ENCODE assay signal across 23 mouse cellular contexts in genomic region chr6:147644391-147644790, GRCm38 (mm10).
DNase-seq lines count a peak whose midpoint lies in the region; ATAC-seq lines count a peak whose summit lies in the region.
"Had no signal": no experiment of that assay in that cellular context is flagged by ENCODE, and none has a peak within 500 bp of the region (broad histone marks: within the 10 kb centered on the region; RNA-seq: fewer than 3 reads in every experiment).

No protein-coding gene starts in this region.

- no peaks in the 10 kb centered on the region for H3K36me3 ChIP-seq in hindbrain, embryonic 13.5 days
- H3K36me3 ChIP-seq: G1E had no signal

- H3K4me1 ChIP-seq in hindbrain, embryonic 13.5 days (replicated peaks) = no peaks in the 10 kb centered on the region

- H3K27ac ChIP-seq in hindbrain, embryonic 13.5 days = no peak overlapping the region

- no peak overlapping the region for H3K4me3 ChIP-seq in hindbrain, embryonic 13.5 days

- no peaks in the 10 kb centered on the region for H3K9me3 ChIP-seq in hindbrain, embryonic 13.5 days
- H3K9me3 ChIP-seq: G1E had no signal

- ATAC-seq in hindbrain, embryonic 13.5 days (ENCODE audit: low FRiP score) = no peak
- ATAC-seq: activated CD4-positive, CD25-positive, alpha-beta regulatory T cell, adult 4 months; CD4-positive, CD25-positive, alpha-beta regulatory T cell, adult 4 months; Patski had no signal

- no peak overlapping the region for H3K9ac ChIP-seq in hindbrain, embryonic 13.5 days

- no peak overlapping the region for H3K4me2 ChIP-seq in hindbrain, embryonic 13.5 days

- H3K27me3 ChIP-seq in hindbrain, embryonic 13.5 days = no peaks in the 10 kb centered on the region
- H3K27me3 ChIP-seq: CH12.LX had no signal

- peak; percentile 32 for DNase-seq in adrenal gland, adult 2 months
- no peak for DNase-seq in adrenal gland, adult 18-20 months (ENCODE audit: low spot score in 2 of 2)
- peak; percentile 50 for DNase-seq in NIH3T3 (ENCODE audit: low read depth)
- peak; percentile 27 for DNase-seq in adipocyte (ENCODE audit: low spot score)
- DNase-seq in lung, postnatal 10 days = no peak
- DNase-seq: adrenal gland, adult 8-10 months; adrenal gland, postnatal 10 days; adrenal gland, postnatal 14 days; adrenal gland, postnatal 25 days; B cell, adult 2 months; cerebellum, adult 11 months; cerebellum, adult 11-12 months; cerebellum, adult 18-20 months; cerebellum, adult 2 months; cerebellum, adult 8-10 months; cerebellum, adult 9-10 months; cerebellum, adult 9-11 months had no signal

Comparison
In these comparisons a context has a peak if more than half of its experiments do, and no peak if none do; other contexts are left out.
1. DNase-seq: peak in adrenal gland, adult 2 months (single experiment), NIH3T3 (single experiment) and adipocyte (single experiment); none in adrenal gland, adult 18-20 months (0 of 2) and lung, postnatal 10 days (single experiment).